Mouse (Mus musculus): ENCODE results near the gene Psmb7.

DNA sequence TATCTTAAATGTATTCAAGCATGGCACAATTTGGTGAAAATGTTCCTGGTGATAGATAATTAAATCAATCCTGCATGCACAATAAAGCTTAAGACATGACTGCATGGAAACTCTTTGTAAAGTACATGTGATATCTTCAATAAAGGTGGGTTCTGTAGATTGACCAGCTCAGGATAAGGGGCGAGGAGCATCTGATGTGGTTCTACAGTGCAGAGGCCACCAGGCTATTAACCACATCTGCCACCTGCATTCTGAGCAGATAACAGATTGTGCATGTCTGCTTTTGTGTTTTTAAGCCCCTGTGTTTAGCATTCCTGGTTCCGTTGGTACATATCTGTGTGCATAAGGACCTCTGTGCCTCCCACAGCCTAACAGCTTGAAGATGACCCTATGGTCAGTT lies 100.7 kb downstream of the Psmb7 start:
- TF ChIP-seq CTCF (IDR thresholded peaks at IDR 0.05; ENCODE audit: control insufficient read depth, insufficient read depth, insufficient replicate concordance, low read depth, low read length) (no peak), POLR2A (IDR thresholded peaks at IDR 0.05; ENCODE audit: control insufficient read depth, low read depth, low read length) (no peak)
